Mouse (Mus musculus): ENCODE measurements around the gene Ubtf.
"Not testable (repeated sequence)": the region's sequence is repeated elsewhere in the genome, so short reads cannot be mapped to it uniquely, and the experiment has no call there.

Gene Ubtf

GRCm38 (mm10) chr11:102319410-102319792, at the start of gene Ubtf:
Ubtf (minus strand) TSS chr11:102319742.
- peak; percentile 63 for DNase-seq (ENCODE audit: low read depth, low spot score)

- DNase-seq (ENCODE audit: low read depth, low spot score): no peak
Observed at GRCm38 (mm10) chr11:102369263-102369662, 49.7 kb upstream of the Ubtf start.

- no peak for DNase-seq (ENCODE audit: low read depth, low spot score)
Observed at GRCm38 (mm10) chr11:102368347-102368746, 48.8 kb upstream of the Ubtf start.

GRCm38 (mm10) chr11:102367504-102368280, 48.1 kb upstream of the Ubtf start:
- DNase-seq (ENCODE audit: low read depth, low spot score): no peak

GRCm38 (mm10) chr11:102366103-102366502, 46.6 kb upstream of the Ubtf start, which contains the start of gene Slc4a1:
Slc4a1 (minus strand) TSS chr11:102366203.
- DNase-seq (ENCODE audit: low read depth, low spot score): not testable (repeated sequence)

GRCm38 (mm10) chr11:102365699-102366098, 46.2 kb upstream of the Ubtf start:
- no peak for DNase-seq (ENCODE audit: low read depth, low spot score)

- DNase-seq (ENCODE audit: low read depth, low spot score): no peak
Observed at GRCm38 (mm10) chr11:102364570-102365371, 45.2 kb upstream of the Ubtf start.

- no peak for DNase-seq (ENCODE audit: low read depth, low spot score)
Observed at GRCm38 (mm10) chr11:102363623-102364022, 44.1 kb upstream of the Ubtf start.

GRCm38 (mm10) chr11:102361776-102362495, 42.4 kb upstream of the Ubtf start:
- DNase-seq (ENCODE audit: low read depth, low spot score): no peak

GRCm38 (mm10) chr11:102358365-102358764, 38.8 kb upstream of the Ubtf start:
- DNase-seq (ENCODE audit: low read depth, low spot score): no peak

- DNase-seq (ENCODE audit: low read depth, low spot score): no peak
Observed at GRCm38 (mm10) chr11:102356636-102357350, 37.3 kb upstream of the Ubtf start.

- DNase-seq (ENCODE audit: low read depth, low spot score): no peak
Observed at GRCm38 (mm10) chr11:102356190-102356589, 36.6 kb upstream of the Ubtf start.

GRCm38 (mm10) chr11:102355501-102355900, 36.0 kb upstream of the Ubtf start:
- DNase-seq (ENCODE audit: low read depth, low spot score): no peak

- no peak for DNase-seq (ENCODE audit: low read depth, low spot score)
Observed at GRCm38 (mm10) chr11:102353021-102353431, 33.5 kb upstream of the Ubtf start.

- DNase-seq (ENCODE audit: low read depth, low spot score): no peak
Observed at GRCm38 (mm10) chr11:102352378-102352777, 32.8 kb upstream of the Ubtf start.

- DNase-seq (ENCODE audit: low read depth, low spot score): no peak
Observed at GRCm38 (mm10) chr11:102350981-102351523, 31.5 kb upstream of the Ubtf start.

- no peak for DNase-seq (ENCODE audit: low read depth, low spot score)
Observed at GRCm38 (mm10) chr11:102350416-102350815, 30.9 kb upstream of the Ubtf start.

- no peak for DNase-seq (ENCODE audit: low read depth, low spot score)
Observed at GRCm38 (mm10) chr11:102349189-102349954, 29.8 kb upstream of the Ubtf start.

- no peak for DNase-seq (ENCODE audit: low read depth, low spot score)
Observed at GRCm38 (mm10) chr11:102348771-102349170, 29.2 kb upstream of the Ubtf start.

- no peak for DNase-seq (ENCODE audit: low read depth, low spot score)
Observed at GRCm38 (mm10) chr11:102348101-102348585, 28.6 kb upstream of the Ubtf start.
